ENCODE assay signal across 9 mouse cellular contexts in genomic region chr9:94377346-94378039, GRCm38 (mm10).
DNase-seq lines count a peak whose midpoint lies in the region; ATAC-seq and TF ChIP-seq lines count a peak whose summit lies in the region.
"Had no signal": no experiment of that assay in that cellular context is flagged by ENCODE, and none has a peak within 500 bp of the region (broad histone marks: within the 10 kb centered on the region; RNA-seq: fewer than 3 reads in every experiment).

No protein-coding gene starts in this region.

- H3K27me3 ChIP-seq in embryonic facial prominence, embryonic 14.5 days (replicated peaks; ENCODE audit: control insufficient read depth, insufficient read depth, low read length) = no peaks in the 10 kb centered on the region
- H3K27me3 ChIP-seq in embryonic facial prominence, embryonic 10.5 days (replicated peaks; ENCODE audit: low read depth, poor library complexity, severe bottlenecking) = no peaks in the 10 kb centered on the region
- no peaks in the 10 kb centered on the region for H3K27me3 ChIP-seq in forebrain, embryonic 12.5 days
- no peaks in the 10 kb centered on the region for H3K27me3 ChIP-seq in liver, embryonic 14.5 days (ENCODE audit: control insufficient read depth, insufficient read depth, low read length)

- no peak overlapping the region for H3K27ac ChIP-seq in embryonic facial prominence, embryonic 14.5 days (replicated peaks; ENCODE audit: low read depth, low read length)
- H3K27ac ChIP-seq in embryonic facial prominence, embryonic 10.5 days (replicated peaks) = no peak overlapping the region; the same call in 1 of the 2 replicates
- peak overlapping the region; percentile 38 for H3K27ac ChIP-seq in forebrain, embryonic 12.5 days
- H3K27ac ChIP-seq in liver, embryonic 14.5 days = no peak overlapping the region
- H3K27ac ChIP-seq: gastrocnemius, adult 2 months had no signal

- H3K4me2 ChIP-seq in embryonic facial prominence, embryonic 14.5 days (ENCODE audit: low read depth, low read length) = no peak overlapping the region
- H3K4me2 ChIP-seq in forebrain, embryonic 12.5 days = no peak overlapping the region
- H3K4me2 ChIP-seq in liver, embryonic 14.5 days (ENCODE audit: low read depth) = no peak overlapping the region

- H3K4me3 ChIP-seq in embryonic facial prominence, embryonic 14.5 days (ENCODE audit: low read depth, low read length) = no peak overlapping the region
- no peak overlapping the region for H3K4me3 ChIP-seq in embryonic facial prominence, embryonic 10.5 days
- no peak overlapping the region for H3K4me3 ChIP-seq in forebrain, embryonic 12.5 days (replicated peaks)
- H3K4me3 ChIP-seq in liver, embryonic 14.5 days (ENCODE audit: insufficient read depth in 1 of 2, low read depth in 2 of 2, low read length in 2 of 2) = no peak overlapping the region
- H3K4me3 ChIP-seq: gastrocnemius, adult 2 months had no signal

- no peaks in the 10 kb centered on the region for H3K36me3 ChIP-seq in embryonic facial prominence, embryonic 14.5 days (ENCODE audit: control insufficient read depth, insufficient read depth, low read length)
- no peaks in the 10 kb centered on the region for H3K36me3 ChIP-seq in embryonic facial prominence, embryonic 10.5 days (replicated peaks)
- no peaks in the 10 kb centered on the region for H3K36me3 ChIP-seq in forebrain, embryonic 12.5 days (replicated peaks)
- H3K36me3 ChIP-seq in liver, embryonic 14.5 days (replicated peaks; ENCODE audit: control insufficient read depth, insufficient read depth, low read depth) = no peaks in the 10 kb centered on the region

- no peak for TF ChIP-seq CTCF in liver, embryonic 14.5 days (IDR thresholded peaks at IDR 0.05; ENCODE audit: low read depth)

- H3K9me3 ChIP-seq in embryonic facial prominence, embryonic 14.5 days (ENCODE audit: control insufficient read depth, low read length) = no peaks in the 10 kb centered on the region
- H3K9me3 ChIP-seq in embryonic facial prominence, embryonic 10.5 days = no peaks in the 10 kb centered on the region
- no peaks in the 10 kb centered on the region for H3K9me3 ChIP-seq in forebrain, embryonic 12.5 days
- H3K9me3 ChIP-seq in liver, embryonic 14.5 days (ENCODE audit: control insufficient read depth, low read length) = no peaks in the 10 kb centered on the region

- no peak overlapping the region for H3K9ac ChIP-seq in embryonic facial prominence, embryonic 14.5 days (ENCODE audit: low read depth, low read length)
- H3K9ac ChIP-seq in forebrain, embryonic 12.5 days = no peak overlapping the region
- H3K9ac ChIP-seq in liver, embryonic 14.5 days (replicated peaks) = no peak overlapping the region

- H3K4me1 ChIP-seq in embryonic facial prominence, embryonic 14.5 days (ENCODE audit: control insufficient read depth, insufficient read depth, low read length) = no peaks in the 10 kb centered on the region
- no peaks in the 10 kb centered on the region for H3K4me1 ChIP-seq in embryonic facial prominence, embryonic 10.5 days
- peaks cover 21% of the 10 kb centered on the region for H3K4me1 ChIP-seq in forebrain, embryonic 12.5 days
- H3K4me1 ChIP-seq in liver, embryonic 14.5 days (replicated peaks; ENCODE audit: control insufficient read depth in 2 of 2, insufficient read depth in 2 of 2, low read length in 1 of 2) = peaks cover 0 to 6% of the 10 kb centered on the region in 2 experiments; a peak in 1 of 4 replicates

- peak; percentile 45 for DNase-seq in embryonic facial prominence, embryonic 14.5 days (ENCODE audit: low spot score)
- DNase-seq in embryonic facial prominence, embryonic 10.5 days (ENCODE audit: low spot score) = no peak
- peak; percentile 98 for DNase-seq in brain, adult 2 months (ENCODE audit: low read depth, low spot score)
- DNase-seq in liver, embryonic 14.5 days (ENCODE audit: low read depth in 3 of 3, low spot score in 3 of 3) = peak; percentile 10 to 20 (median 13)
- no peak for DNase-seq in lung, adult 18-20 months
- no peak for DNase-seq in gastrocnemius, postnatal 4 days (ENCODE audit: low spot score in 2 of 2)
- no peak for DNase-seq in T-cell, adult 2 months (ENCODE audit: low spot score)
- DNase-seq: gastrocnemius, adult 2 months had no signal

- WGBS in embryonic facial prominence, embryonic 14.5 days = 58% methylated on average over 7 of the region's 7 CpGs
- 69% methylated on average over 7 of the region's 7 CpGs for WGBS in embryonic facial prominence, embryonic 10.5 days
- WGBS in forebrain, embryonic 12.5 days = 50% methylated on average over 7 of the region's 7 CpGs
- WGBS in liver, embryonic 14.5 days (ENCODE audit: insufficient replicate concordance) = 61% methylated on average over 7 of the region's 7 CpGs

- ATAC-seq in embryonic facial prominence, embryonic 14.5 days (ENCODE audit: low read depth) = peak; percentile 22; the same call in 1 of the 2 replicates
- peak; percentile 71 for ATAC-seq in forebrain, embryonic 12.5 days (ENCODE audit: low FRiP score)
- ATAC-seq in liver, embryonic 14.5 days (ENCODE audit: insufficient read depth) = peak; percentile 81

- no peak for TF ChIP-seq EP300 in liver, embryonic 14.5 days (IDR thresholded peaks at IDR 0.05; ENCODE audit: low read depth)

Comparison
In these comparisons a context has a peak if more than half of its experiments do, and no peak if none do; other contexts are left out.
1. DNase-seq: peak in embryonic facial prominence, embryonic 14.5 days (single experiment), brain, adult 2 months (single experiment) and liver, embryonic 14.5 days (3 of 3); none in embryonic facial prominence, embryonic 10.5 days (single experiment), lung, adult 18-20 months (0 of 2), gastrocnemius, postnatal 4 days (0 of 2) and T-cell, adult 2 months (single experiment).
2. ATAC-seq: peak in every context shown above with its lines; median percentile 81 in liver, embryonic 14.5 days; 71 in forebrain, embryonic 12.5 days; 22 in embryonic facial prominence, embryonic 14.5 days.